Mouse (Mus musculus) heart, adult 10 weeks (tissue): ENCODE data around the gene Gatm. TPM values are rescaled to one million over a fixed set of nuclear protein-coding genes. Genes with fewer than 3 reads are reported as not detected.

Experiments
- polyA plus RNA-seq: library from polyadenylated mRNA; stranded (reverse); fragments of 350-450 nt; fragmentation: Illumina TruSeq; extraction: RNeasy Lipid Tissue Mini Kit (QIAGEN cat#74804); gene quantifications from one replicate; pipeline ENCODE4 v1.2.3, GENCODE M21; 2014; ENCODE audit warnings: low read depth, low replicate concordance

Gene Gatm
- polyA plus RNA-seq: 3.5 TPM

GRCm38 (mm10) chr2:122610746-122611653 is at the start of gene Gatm:
Gene Gatm, minus strand, starts transcription at chr2:122611303.

GRCm38 (mm10) chr2:122636686-122637085 is 25.6 kb upstream of the Gatm start, which contains the start of gene AA467197:
Gene AA467197, plus strand, starts transcription at chr2:122636986.

Other genes starting within 250 kb of the Gatm start
- gene Shf, start 242.1 kb downstream of the Gatm start, polyA plus RNA-seq: 3.1 TPM
- 35.1 TPM for gene Slc28a2, start 184.8 kb downstream of the Gatm start, polyA plus RNA-seq
- gene Gm14085, start 126.4 kb downstream of the Gatm start, polyA plus RNA-seq: not detected
- 0.76 TPM for gene AA467197, start 25.7 kb upstream of the Gatm start, polyA plus RNA-seq
- gene Slc30a4, start 91.4 kb upstream of the Gatm start, polyA plus RNA-seq: 8.0 TPM
- gene Bloc1s6, start 127.2 kb upstream of the Gatm start, polyA plus RNA-seq: 30.8 TPM
- gene Sqor, start 153.9 kb upstream of the Gatm start, polyA plus RNA-seq: 60.6 TPM